Mouse (Mus musculus): ENCODE measurements around the gene Prdm8. TPM values are rescaled to one million over a fixed set of nuclear protein-coding genes. Genes with fewer than 3 reads are reported as not detected.

The Prdm8 gene
- polyA plus RNA-seq, 1 experiment = 0.61 TPM

DNA sequence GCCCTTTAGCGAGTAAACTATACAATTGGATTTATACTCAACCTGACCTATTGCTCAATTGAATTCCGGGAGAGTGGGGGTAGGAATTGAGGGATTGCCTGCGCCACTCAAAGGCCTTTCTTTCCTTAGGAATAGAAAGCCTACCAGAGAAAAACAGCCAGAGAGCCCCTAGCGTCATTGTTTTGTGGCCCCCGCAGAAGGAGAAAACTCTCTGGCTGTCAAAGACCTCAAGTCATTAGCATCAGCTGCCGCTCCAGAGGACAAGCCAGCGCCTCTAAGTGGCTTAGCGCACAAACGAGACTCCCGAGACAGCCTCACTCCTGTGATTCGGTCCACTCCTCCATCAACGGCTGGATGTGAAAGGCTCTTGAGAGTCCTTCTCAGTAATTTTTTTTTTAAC is 12.6 kb downstream of the Prdm8 start:
- H3K9ac ChIP-seq (ENCODE audit: low read depth, poor library complexity, severe bottlenecking) = no peak overlapping the region
- no peaks in the 10 kb centered on the region for H3K4me1 ChIP-seq (ENCODE audit: control insufficient read depth, insufficient read depth, low read length)
- no peak overlapping the region for H3K27ac ChIP-seq (ENCODE audit: insufficient read depth, low read length)
- H3K4me3 ChIP-seq (ENCODE audit: low read depth, low read length) = no peak overlapping the region
- no peaks in the 10 kb centered on the region for H3K9me3 ChIP-seq (replicated peaks; ENCODE audit: control insufficient read depth, insufficient read depth, low read length, poor library complexity, severe bottlenecking)
- no peaks in the 10 kb centered on the region for H3K36me3 ChIP-seq (ENCODE audit: control insufficient read depth, insufficient read depth, low read length, poor library complexity, severe bottlenecking)
- TF ChIP-seq CTCF (IDR thresholded peaks at IDR 0.05; ENCODE audit: low read depth, low read length) (no peak), EP300 (IDR thresholded peaks at IDR 0.05; ENCODE audit: insufficient read depth, low read depth, low read length) (no peak), POLR2A (IDR thresholded peaks at IDR 0.05; ENCODE audit: insufficient read depth, low read length) (no peak)
- H3K27me3 ChIP-seq (ENCODE audit: control insufficient read depth, insufficient read depth, low read length, poor library complexity, severe bottlenecking) = peaks cover 21% of the 10 kb centered on the region

DNA sequence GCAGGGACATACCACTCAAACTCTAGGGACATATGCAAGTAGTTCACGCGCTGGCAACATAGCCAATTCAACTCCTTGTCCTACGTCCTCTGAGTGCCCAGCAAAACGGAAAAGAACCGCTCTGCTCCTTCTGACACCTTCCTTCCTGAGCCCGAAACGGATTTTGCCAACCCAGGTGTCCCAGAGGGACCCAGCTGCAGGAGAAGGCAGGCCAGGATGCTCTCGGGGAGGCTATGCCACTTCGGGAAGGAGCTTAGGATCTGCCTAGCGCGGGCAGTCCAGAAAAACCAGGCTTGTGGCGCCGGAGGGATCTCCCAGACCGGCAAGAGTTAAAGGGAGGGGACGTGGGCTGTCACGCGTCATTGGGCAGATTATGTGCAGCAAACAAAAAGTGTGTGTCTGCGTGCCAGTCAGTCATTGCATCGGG is 13.5 kb downstream of the Prdm8 start:
- peaks cover 21% of the 10 kb centered on the region for H3K27me3 ChIP-seq (ENCODE audit: control insufficient read depth, insufficient read depth, low read length, poor library complexity, severe bottlenecking)
- H3K4me3 ChIP-seq (ENCODE audit: low read depth, low read length) = no peak overlapping the region
- TF ChIP-seq POLR2A (IDR thresholded peaks at IDR 0.05; ENCODE audit: insufficient read depth, low read length) (no peak), EP300 (IDR thresholded peaks at IDR 0.05; ENCODE audit: insufficient read depth, low read depth, low read length) (no peak)
- H3K9me3 ChIP-seq (replicated peaks; ENCODE audit: control insufficient read depth, insufficient read depth, low read length, poor library complexity, severe bottlenecking) = no peaks in the 10 kb centered on the region
- H3K4me1 ChIP-seq (ENCODE audit: control insufficient read depth, insufficient read depth, low read length) = no peaks in the 10 kb centered on the region
- H3K9ac ChIP-seq (ENCODE audit: low read depth, poor library complexity, severe bottlenecking) = no peak overlapping the region
- H3K36me3 ChIP-seq (ENCODE audit: control insufficient read depth, insufficient read depth, low read length, poor library complexity, severe bottlenecking) = no peaks in the 10 kb centered on the region
- no peak overlapping the region for H3K27ac ChIP-seq (ENCODE audit: insufficient read depth, low read length)

DNA sequence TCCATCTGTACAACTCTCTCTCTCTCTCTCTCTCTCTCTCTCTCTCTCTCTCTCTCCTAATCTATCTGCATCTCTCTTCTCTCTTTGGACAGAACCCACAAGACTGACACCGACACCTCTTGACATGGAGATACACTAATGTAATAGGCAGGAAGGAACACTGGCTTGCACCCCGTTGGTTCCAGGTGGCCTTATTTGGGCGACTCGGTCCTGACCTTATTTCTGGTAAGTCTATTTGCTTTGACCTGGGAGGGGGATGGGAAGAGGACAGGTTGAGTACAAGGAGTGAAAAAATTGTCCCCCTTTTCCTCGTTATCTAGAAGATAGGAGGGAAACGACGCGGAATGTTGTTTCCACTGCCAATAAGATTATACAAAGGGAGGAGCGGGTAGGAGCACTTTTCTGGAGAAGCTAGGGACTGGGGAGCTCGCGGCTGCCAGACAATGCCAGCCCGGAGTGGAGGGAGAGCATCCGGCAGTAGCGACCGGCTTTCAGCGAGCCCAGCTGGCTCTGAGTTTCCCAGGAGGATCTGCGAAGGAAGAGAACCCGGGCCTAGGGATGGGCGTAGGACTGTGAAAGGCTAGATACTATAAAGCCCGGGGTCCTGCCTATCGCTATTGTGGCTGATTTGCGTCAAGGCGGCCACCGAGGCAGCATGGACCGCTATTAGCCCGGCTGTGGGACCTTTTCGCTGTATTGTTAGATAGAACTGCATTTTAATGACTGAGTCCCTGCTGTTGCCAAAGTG is 14.1 kb downstream of the Prdm8 start:
- no peaks in the 10 kb centered on the region for H3K36me3 ChIP-seq (ENCODE audit: control insufficient read depth, insufficient read depth, low read length, poor library complexity, severe bottlenecking)
- no peak overlapping the region for H3K9ac ChIP-seq (ENCODE audit: low read depth, poor library complexity, severe bottlenecking)
- H3K4me1 ChIP-seq (ENCODE audit: control insufficient read depth, insufficient read depth, low read length) = no peaks in the 10 kb centered on the region
- no peak overlapping the region for H3K4me3 ChIP-seq (ENCODE audit: low read depth, low read length)
- TF ChIP-seq EP300 (IDR thresholded peaks at IDR 0.05; ENCODE audit: insufficient read depth, low read depth, low read length) (no peak), CTCF (IDR thresholded peaks at IDR 0.05; ENCODE audit: low read depth, low read length) (no peak), POLR2A (IDR thresholded peaks at IDR 0.05; ENCODE audit: insufficient read depth, low read length) (no peak)
- H3K9me3 ChIP-seq (replicated peaks; ENCODE audit: control insufficient read depth, insufficient read depth, low read length, poor library complexity, severe bottlenecking) = no peaks in the 10 kb centered on the region
- H3K27ac ChIP-seq (ENCODE audit: insufficient read depth, low read length) = no peak overlapping the region
- peaks cover 27% of the 10 kb centered on the region for H3K27me3 ChIP-seq (ENCODE audit: control insufficient read depth, insufficient read depth, low read length, poor library complexity, severe bottlenecking)

DNA sequence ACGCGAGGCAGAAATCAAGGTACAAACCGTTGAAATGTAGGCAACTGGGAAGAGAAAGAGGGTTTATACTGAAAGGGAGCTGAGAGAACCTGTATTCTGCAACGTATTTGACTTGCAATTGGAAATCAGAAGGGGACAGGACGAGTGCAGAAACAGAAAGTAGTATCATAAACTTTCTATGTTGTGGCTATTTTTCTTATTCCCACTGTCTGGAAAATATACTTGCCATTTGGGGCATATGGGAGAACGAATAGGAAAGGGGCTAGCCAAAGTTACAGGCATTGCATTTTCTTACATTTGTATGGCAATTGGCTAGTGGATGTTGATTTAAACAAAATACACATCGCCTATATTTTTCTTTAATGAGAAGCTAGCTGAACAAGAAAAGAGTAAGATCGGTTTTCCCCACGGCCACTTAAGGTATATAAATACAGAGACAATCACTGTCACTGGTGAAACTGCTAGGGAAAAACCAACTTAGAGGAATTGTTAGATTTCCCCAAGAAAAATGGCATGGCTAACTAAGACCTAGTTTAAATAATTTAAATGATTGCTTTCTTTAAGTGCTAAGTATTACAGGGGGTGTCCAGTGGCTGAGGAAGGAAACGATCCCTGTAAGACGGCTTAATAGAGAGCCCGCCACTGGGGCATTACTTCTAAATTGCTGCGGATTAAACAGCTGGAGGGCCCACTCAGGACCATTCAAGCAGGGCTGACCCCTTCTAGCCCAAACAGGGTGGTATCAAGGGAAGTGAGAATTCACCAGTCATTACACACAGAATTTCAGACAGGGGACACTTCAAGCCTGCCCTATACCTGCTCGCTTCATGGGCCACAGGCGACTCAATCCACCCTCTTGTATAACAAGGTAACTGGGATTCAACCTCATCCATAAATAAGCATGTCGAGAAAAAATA is 14.9 kb downstream of the Prdm8 start:
- H3K9ac ChIP-seq (ENCODE audit: low read depth, poor library complexity, severe bottlenecking) = no peak overlapping the region
- H3K4me1 ChIP-seq (ENCODE audit: control insufficient read depth, insufficient read depth, low read length) = no peaks in the 10 kb centered on the region
- no peaks in the 10 kb centered on the region for H3K9me3 ChIP-seq (replicated peaks; ENCODE audit: control insufficient read depth, insufficient read depth, low read length, poor library complexity, severe bottlenecking)
- no peak for TF ChIP-seq CTCF (IDR thresholded peaks at IDR 0.05; ENCODE audit: low read depth, low read length)
- TF ChIP-seq EP300 (IDR thresholded peaks at IDR 0.05; ENCODE audit: insufficient read depth, low read depth, low read length) = no peak
- TF ChIP-seq POLR2A (IDR thresholded peaks at IDR 0.05; ENCODE audit: insufficient read depth, low read length) = no peak
- H3K27me3 ChIP-seq (ENCODE audit: control insufficient read depth, insufficient read depth, low read length, poor library complexity, severe bottlenecking) = peaks cover 28% of the 10 kb centered on the region
- H3K4me3 ChIP-seq (ENCODE audit: low read depth, low read length) = no peak overlapping the region
- H3K27ac ChIP-seq (ENCODE audit: insufficient read depth, low read length) = no peak overlapping the region
- no peaks in the 10 kb centered on the region for H3K36me3 ChIP-seq (ENCODE audit: control insufficient read depth, insufficient read depth, low read length, poor library complexity, severe bottlenecking)

DNA sequence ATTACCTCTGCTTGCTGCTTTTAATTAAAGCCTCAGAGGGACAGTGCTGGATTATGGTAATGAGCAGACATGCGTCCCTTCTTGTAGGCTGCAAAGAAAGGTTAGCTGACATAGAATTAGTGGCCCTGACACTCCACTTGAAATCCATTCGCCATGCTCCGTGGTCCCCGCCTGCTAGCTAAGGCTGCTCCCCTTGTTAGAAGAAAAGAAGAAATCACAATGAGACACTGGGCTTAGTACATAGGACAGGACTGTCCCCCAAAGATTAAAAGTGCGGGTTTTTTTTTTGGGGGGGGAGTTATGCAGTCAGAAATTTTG is 15.6 kb downstream of the Prdm8 start:
- H3K4me3 ChIP-seq (ENCODE audit: low read depth, low read length) = no peak overlapping the region
- TF ChIP-seq CTCF (IDR thresholded peaks at IDR 0.05; ENCODE audit: low read depth, low read length) = no peak
- no peak for TF ChIP-seq POLR2A (IDR thresholded peaks at IDR 0.05; ENCODE audit: insufficient read depth, low read length)
- TF ChIP-seq EP300 (IDR thresholded peaks at IDR 0.05; ENCODE audit: insufficient read depth, low read depth, low read length) = no peak
- H3K4me1 ChIP-seq (ENCODE audit: control insufficient read depth, insufficient read depth, low read length) = no peaks in the 10 kb centered on the region

More for the DNA sequence above, 15.6 kb downstream of the Prdm8 start:
- Histone ChIP-seq H3K27me3 (ENCODE audit: control insufficient read depth, insufficient read depth, low read length, poor library complexity, severe bottlenecking) (peaks cover 30% of the 10 kb centered on the region), H3K9ac (ENCODE audit: low read depth, poor library complexity, severe bottlenecking) (no peak overlapping the region), H3K27ac (ENCODE audit: insufficient read depth, low read length) (no peak overlapping the region), H3K9me3 (replicated peaks; ENCODE audit: control insufficient read depth, insufficient read depth, low read length, poor library complexity, severe bottlenecking) (no peaks in the 10 kb centered on the region), H3K36me3 (ENCODE audit: control insufficient read depth, insufficient read depth, low read length, poor library complexity, severe bottlenecking) (no peaks in the 10 kb centered on the region)

Measured in ES-Bruce4 (cell line).